Mouse (Mus musculus) telencephalon, adult 2 months (tissue): Measurements from ENCODE around the gene Ahcy.
A peak's percentile ranks its signal among the peaks of the same experiment; 100 is the strongest.
"Not testable (repeated sequence)": the region's sequence is repeated elsewhere in the genome, so short reads cannot be mapped to it uniquely, and the experiment has no call there.

Experiments
- DNase-seq: peaks from one replicate; pipeline ENCODE4 v3.0.0-alpha.2; 2011; ENCODE audit warnings: low read depth, low spot score

Gene Ahcy

DNA sequence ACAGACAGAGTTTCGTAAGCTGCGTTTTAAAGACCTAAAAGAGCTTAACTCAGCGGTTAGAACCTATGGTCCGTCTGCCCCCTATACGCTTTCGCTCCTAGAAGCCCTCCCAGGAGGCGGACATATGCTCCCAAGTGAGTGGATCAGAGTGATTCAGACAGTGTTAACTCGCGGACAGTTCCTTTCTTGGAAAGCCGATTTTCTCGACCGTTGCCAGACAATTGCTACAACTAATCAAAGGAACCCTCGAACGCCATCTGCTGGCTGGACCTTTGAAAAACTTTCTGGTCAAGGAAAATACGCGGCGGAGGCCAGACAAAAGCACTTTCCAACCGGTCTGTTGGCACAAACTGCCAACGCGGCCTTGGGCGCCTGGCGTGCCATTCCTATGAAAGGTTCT is 54.6 kb downstream of the Ahcy start:
- DNase-seq: peak; percentile 69

DNA sequence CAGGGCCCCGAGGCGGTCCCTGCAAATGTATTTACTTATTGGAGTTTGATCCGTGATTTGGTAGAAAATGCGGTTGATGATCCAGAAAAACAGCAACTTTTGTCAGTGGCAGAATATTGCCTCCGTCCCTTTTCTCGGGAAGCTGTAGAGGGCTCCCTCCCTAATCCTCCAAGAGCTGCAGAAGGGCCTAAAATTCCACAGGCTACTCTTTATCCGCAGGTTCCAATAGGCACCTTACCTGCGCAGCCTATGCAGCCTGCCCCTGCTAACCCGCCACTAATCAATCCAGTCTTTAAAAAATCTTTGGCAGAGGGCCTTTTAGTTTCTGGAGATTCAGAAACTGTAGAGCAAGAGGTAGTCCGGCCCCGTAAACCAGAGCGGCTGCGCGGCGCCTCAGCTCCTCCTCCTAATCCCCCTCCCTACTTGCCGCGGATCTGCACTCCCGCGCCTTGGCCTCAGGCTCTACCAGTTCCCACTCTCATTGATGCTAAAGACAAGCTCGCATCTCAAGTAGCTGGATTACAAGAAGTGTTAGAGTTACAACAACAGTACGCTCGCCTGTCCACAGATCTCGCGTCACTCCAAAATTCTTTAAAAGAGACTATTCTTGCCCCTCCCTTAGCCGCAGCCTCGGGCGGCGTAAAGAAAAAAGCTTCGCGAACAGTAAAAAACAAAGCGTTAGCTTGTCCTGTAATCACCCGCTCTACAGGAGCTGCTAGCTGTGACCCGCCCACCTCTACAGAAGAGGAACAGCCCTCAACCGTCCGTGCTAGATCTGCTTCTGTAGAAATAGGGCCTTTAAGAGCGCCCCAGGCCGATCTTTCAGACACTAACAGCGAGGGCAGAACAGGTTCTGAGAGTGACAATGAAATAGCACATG is 55.3 kb downstream of the Ahcy start:
- DNase-seq: peak; percentile 33

DNA sequence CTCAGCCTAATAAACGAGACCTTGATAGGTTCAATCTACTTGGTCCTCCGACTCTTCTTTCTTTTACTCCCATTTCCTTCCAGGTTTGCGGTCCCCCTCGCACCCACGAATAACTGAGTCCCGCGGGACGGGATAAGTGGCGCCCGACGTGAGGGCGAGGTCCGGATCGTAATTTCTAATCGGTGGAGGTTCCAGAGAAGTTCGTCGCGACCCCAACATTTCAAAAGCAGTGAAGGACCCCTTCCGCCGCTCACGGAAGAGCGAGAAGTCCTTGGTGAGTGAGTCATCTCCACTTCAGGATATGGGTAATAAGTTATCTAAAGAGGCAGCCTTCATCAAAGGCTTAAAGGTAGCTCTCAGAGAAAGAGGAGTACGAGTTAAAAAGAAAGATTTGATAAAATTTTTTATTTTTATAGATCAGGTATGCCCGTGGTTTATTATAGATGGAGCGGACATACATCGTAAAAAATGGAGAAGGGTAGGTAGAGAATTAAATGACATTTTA is 56.0 kb downstream of the Ahcy start, which contains the start of gene Gm14226:
TSS of gene Gm14226 (plus strand) at position 16 of the 505 bp plus-strand sequence.
- not testable (repeated sequence) for DNase-seq

DNA sequence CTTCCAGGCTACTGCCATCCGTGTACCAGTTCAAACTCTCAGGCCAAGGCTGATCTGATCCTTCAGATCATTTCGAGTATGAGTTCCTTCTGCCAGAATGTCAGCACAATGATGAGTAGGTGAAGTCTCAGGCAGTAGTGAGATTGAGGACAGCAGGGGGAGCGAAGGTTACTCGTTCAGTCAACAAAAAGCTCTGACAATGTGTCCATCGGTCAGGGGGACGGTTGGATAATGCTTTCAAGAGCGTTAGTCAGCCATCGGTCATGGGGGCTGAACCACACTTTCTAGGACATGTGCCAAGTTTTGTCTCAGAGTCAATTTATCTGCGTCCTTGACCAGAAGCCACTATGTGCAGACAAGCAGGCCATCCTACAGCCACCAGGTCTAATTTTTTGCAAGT is 57.5 kb downstream of the Ahcy start:
- DNase-seq: not testable (repeated sequence)

DNA sequence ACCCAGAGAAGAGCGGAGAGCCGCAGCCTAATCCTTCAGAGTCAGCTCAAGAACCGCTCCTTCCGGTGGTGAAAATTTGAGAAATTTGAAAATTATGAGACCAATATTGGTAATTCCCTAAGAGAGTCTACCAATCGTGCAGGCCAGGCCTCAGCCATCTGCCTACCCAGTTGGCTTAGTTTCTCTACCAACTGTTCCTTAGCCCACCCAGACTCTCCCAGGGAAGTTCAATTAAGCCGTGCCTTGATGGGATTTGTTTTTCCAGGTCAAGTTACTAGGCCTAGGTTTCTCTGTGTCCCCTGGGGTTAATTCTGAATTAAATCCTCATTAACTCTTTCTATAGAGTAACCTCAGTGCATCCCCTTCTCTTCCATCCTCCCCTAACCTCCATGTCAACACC is 61.3 kb downstream of the Ahcy start:
- DNase-seq: no peak

DNA sequence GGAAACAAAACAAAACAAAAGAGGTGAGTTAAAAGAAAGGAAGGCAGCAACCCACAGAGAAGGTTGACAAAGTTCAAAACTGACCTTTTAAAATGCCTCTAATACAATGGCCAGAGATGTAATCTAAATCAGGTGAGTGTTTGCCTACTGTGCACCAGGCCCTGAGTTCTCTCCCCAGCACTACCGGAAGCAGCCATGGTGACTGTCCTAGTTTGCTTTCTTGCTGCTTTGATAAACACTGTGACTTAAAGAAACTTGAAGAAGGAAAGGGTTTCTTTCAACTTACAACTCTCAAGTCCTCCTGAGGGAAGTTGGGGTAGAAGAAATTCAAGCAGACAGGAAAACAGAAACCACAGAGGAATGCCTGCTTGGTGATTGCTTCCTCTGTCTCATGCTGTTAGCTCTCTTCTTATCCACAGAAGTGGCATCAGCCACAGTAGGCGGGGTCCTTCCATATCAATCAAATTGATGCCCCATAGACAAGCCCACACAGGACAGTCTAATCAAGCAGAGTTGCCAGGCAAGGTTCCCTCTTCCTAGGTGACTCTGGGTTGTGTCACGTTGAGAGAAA is 63.1 kb downstream of the Ahcy start:
- DNase-seq: no peak
